Comparison of ENCODE assay signal across 23 mouse cellular contexts in the genomic region with DNA sequence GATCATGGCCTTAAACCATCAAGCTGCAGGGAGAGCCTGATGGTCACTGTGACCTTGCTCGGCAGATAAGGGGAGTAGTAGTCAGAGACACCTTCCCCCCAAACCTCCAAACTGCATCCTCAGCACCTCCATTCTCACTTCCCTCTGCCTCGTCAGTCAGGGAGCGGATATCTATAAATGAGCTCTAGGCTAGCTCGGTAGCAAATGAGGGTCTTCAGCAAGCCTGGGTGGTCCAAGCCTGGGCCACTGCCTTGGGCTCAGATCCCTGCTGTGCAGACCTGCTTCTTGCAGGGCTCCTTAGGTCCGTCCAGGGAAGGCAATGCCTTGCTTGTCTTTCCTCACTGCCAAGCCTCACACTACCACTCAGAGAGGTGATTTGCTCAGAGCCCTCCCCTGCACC. TPM values are rescaled to one million over a fixed set of nuclear protein-coding genes. Genes with fewer than 3 reads are reported as not detected.
DNase-seq lines count a peak whose midpoint lies in the region; ATAC-seq and TF ChIP-seq lines count a peak whose summit lies in the region.
"Had no signal": no experiment of that assay in that cellular context is flagged by ENCODE, and none has a peak within 500 bp of the region (broad histone marks: within the 10 kb centered on the region; RNA-seq: fewer than 3 reads in every experiment).

No protein-coding gene starts in this region.

- intact Hi-C loops in gastrocnemius, adult 2 months (cut with DNase I): no loop called here
- intact Hi-C loops in gastrocnemius, postnatal 36 days (cut with DNase I): loop anchor here (1.0 to 2.0 kb wide), 2 partner anchors 48 to 86 kb away; no protein-coding TSS in a partner anchor
- intact Hi-C loops in left cerebral cortex, adult 2 months (cut with DNase I): loop anchor here (2.0 to 5.0 kb wide), 3 partner anchors 36 to 211 kb away; no protein-coding TSS in a partner anchor

- no peak overlapping the region for H3K4me3 ChIP-seq in gastrocnemius, adult 2 months
- no peak overlapping the region for H3K4me3 ChIP-seq in left cerebral cortex, adult 2 months
- no peak overlapping the region for H3K4me3 ChIP-seq in intestine, embryonic 15.5 days (replicated peaks)
- H3K4me3 ChIP-seq: forebrain, embryonic 13.5 days; heart, embryonic 13.5 days; hindbrain, embryonic 12.5 days had no signal

- TF ChIP-seq CTCF in gastrocnemius, adult 2 months (IDR thresholded peaks at IDR 0.05): no peak
- no peak for TF ChIP-seq CTCF in left cerebral cortex, adult 2 months (IDR thresholded peaks at IDR 0.05)

- H3K9ac ChIP-seq in intestine, embryonic 15.5 days: no peak overlapping the region
- H3K9ac ChIP-seq: forebrain, embryonic 13.5 days; forebrain, postnatal 0 days; heart, embryonic 13.5 days; hindbrain, embryonic 12.5 days had no signal

- no peak overlapping the region for H3K4me2 ChIP-seq in intestine, embryonic 15.5 days (replicated peaks)
- H3K4me2 ChIP-seq: forebrain, embryonic 13.5 days; heart, embryonic 13.5 days; hindbrain, embryonic 12.5 days had no signal

- H3K27me3 ChIP-seq in intestine, embryonic 15.5 days (replicated peaks): no peaks in the 10 kb centered on the region; the same call in 1 of the 2 replicates
- H3K27me3 ChIP-seq: forebrain, embryonic 13.5 days; hindbrain, embryonic 12.5 days had no signal

- WGBS in intestine, embryonic 15.5 days: 74% methylated on average over 5 of the region's 5 CpGs

- peaks cover 16% of the 10 kb centered on the region for H3K4me1 ChIP-seq in intestine, embryonic 15.5 days (replicated peaks)

- no peaks in the 10 kb centered on the region for H3K36me3 ChIP-seq in intestine, embryonic 15.5 days
- H3K36me3 ChIP-seq: heart, embryonic 13.5 days; hindbrain, embryonic 12.5 days had no signal

- H3K9me3 ChIP-seq in intestine, embryonic 15.5 days: no peaks in the 10 kb centered on the region
- H3K9me3 ChIP-seq: forebrain, embryonic 13.5 days; heart, embryonic 13.5 days; hindbrain, embryonic 12.5 days had no signal

- peak overlapping the region; percentile 88; the same call in 1 of the 2 replicates for H3K27ac ChIP-seq in gastrocnemius, adult 2 months
- peak overlapping the region; percentile 59 for H3K27ac ChIP-seq in left cerebral cortex, adult 2 months
- no peak overlapping the region for H3K27ac ChIP-seq in intestine, embryonic 15.5 days
- H3K27ac ChIP-seq: forebrain, embryonic 13.5 days; heart, embryonic 13.5 days; hindbrain, embryonic 12.5 days had no signal

- DNase-seq in adrenal gland, postnatal 36 days: peak; percentile 33 to 51
- DNase-seq in adrenal gland, postnatal 4 days (ENCODE audit: low spot score in 2 of 2): no peak
- DNase-seq in gastrocnemius, adult 2 months: no peak
- DNase-seq in gastrocnemius, postnatal 36 days: no peak
- no peak for DNase-seq in left cerebral cortex, adult 2 months (ENCODE audit: extremely low spot score in 1 of 2, low spot score in 2 of 2)
- DNase-seq in left cerebral cortex, adult 11 months (ENCODE audit: low spot score): no peak
- DNase-seq: gastrocnemius, postnatal 10 days; heart, postnatal 36 days; kidney, adult 18-20 months had no signal

- no peak for ATAC-seq in intestine, embryonic 15.5 days
- ATAC-seq: activated CD4-positive, CD25-positive, alpha-beta regulatory T cell, adult 4 months; forebrain, embryonic 13.5 days; hindbrain, postnatal 0 days; Patski had no signal

RNA-seq across cellular contexts. Expression of gene Slco2b1, which starts 2.4 kb away (rescaled TPM):
- 10 to 100 TPM; 18.3 to 27.4 TPM for total RNA-seq in adrenal gland, postnatal 36 days (2021)
- 10 to 100 TPM; 14.6 to 15.3 TPM for total RNA-seq in adrenal gland, postnatal 4 days (2021)
- 1 to 10 TPM; 5.2 to 7.1 TPM for total RNA-seq in gastrocnemius, adult 2 months (2021)
- 1 to 10 TPM; 4.2 to 6.7 TPM for total RNA-seq in gastrocnemius, postnatal 36 days (2021)
- total RNA-seq in left cerebral cortex, adult 2 months (2021): 10 to 100 TPM; 12.3 to 12.9 TPM
- 2.7 and 3.1 TPM in 2 replicates for polyA plus RNA-seq in intestine, embryonic 15.5 days (2015; fragmentation: Nextera tagmentation; extraction: Ambion mirVana)
- polyA plus RNA-seq: activated CD4-positive, CD25-positive, alpha-beta regulatory T cell, adult 4 months; Patski had no signal

RNA-seq across cellular contexts. Expression of gene Olfr520, which starts 21.3 kb away (rescaled TPM):
- total RNA-seq in adrenal gland, postnatal 36 days (2021): not detected
- total RNA-seq in adrenal gland, postnatal 4 days (2021): not detected
- not detected for total RNA-seq in gastrocnemius, adult 2 months (2021)
- not detected for total RNA-seq in gastrocnemius, postnatal 36 days (2021)
- not detected for total RNA-seq in left cerebral cortex, adult 2 months (2021)
- polyA plus RNA-seq in intestine, embryonic 15.5 days (2015; fragmentation: Nextera tagmentation; extraction: Ambion mirVana): not detected in 2 replicates
- total RNA-seq: CH12.LX; forebrain, postnatal 0 days; gastrocnemius, postnatal 10 days; hindbrain, postnatal 0 days had no signal
- polyA plus RNA-seq: activated CD4-positive, CD25-positive, alpha-beta regulatory T cell, adult 4 months; embryonic facial prominence, embryonic 14.5 days; forebrain, embryonic 13.5 days; forebrain, postnatal 0 days; heart, embryonic 13.5 days; heart, postnatal 0 days; hindbrain, embryonic 12.5 days; hindbrain, postnatal 0 days; intestine, embryonic 14.5 days; Patski had no signal

RNA-seq across cellular contexts. Expression of gene Olfr521, which starts 54.6 kb away (rescaled TPM):
- not detected for total RNA-seq in adrenal gland, postnatal 36 days (2021)
- total RNA-seq in adrenal gland, postnatal 4 days (2021): not detected
- total RNA-seq in gastrocnemius, adult 2 months (2021): not detected
- not detected for total RNA-seq in gastrocnemius, postnatal 36 days (2021)
- not detected for total RNA-seq in left cerebral cortex, adult 2 months (2021)
- polyA plus RNA-seq in intestine, embryonic 15.5 days (2015; fragmentation: Nextera tagmentation; extraction: Ambion mirVana): not detected in 2 replicates
- total RNA-seq: adrenal gland, adult 18-20 months; CH12.LX; forebrain, postnatal 0 days; gastrocnemius, postnatal 10 days; heart, postnatal 36 days; hindbrain, postnatal 0 days had no signal
- polyA plus RNA-seq: activated CD4-positive, CD25-positive, alpha-beta regulatory T cell, adult 4 months; embryonic facial prominence, embryonic 14.5 days; forebrain, embryonic 13.5 days; forebrain, postnatal 0 days; gonadal fat pad, adult 2 months; heart, embryonic 13.5 days; heart, postnatal 0 days; hindbrain, embryonic 12.5 days; hindbrain, postnatal 0 days; intestine, embryonic 14.5 days; Patski had no signal

Comparison
In these comparisons a context has a peak if more than half of its experiments do, and no peak if none do; other contexts are left out.
1. DNase-seq: peak in adrenal gland, postnatal 36 days (2 of 2); none in adrenal gland, postnatal 4 days (0 of 2), gastrocnemius, adult 2 months (single experiment), gastrocnemius, postnatal 36 days (0 of 2), left cerebral cortex, adult 2 months (0 of 2) and left cerebral cortex, adult 11 months (single experiment).